Mouse (Mus musculus) 416B (cell line): Measurements from ENCODE around the gene Mafg.
A peak's percentile ranks its signal among the peaks of the same experiment; 100 is the strongest.
"Not testable (repeated sequence)": the region's sequence is repeated elsewhere in the genome, so short reads cannot be mapped to it uniquely, and the experiment has no call there.

Experiments
- DNase-seq: peaks from one replicate; pipeline ENCODE4 v3.0.0; 2011; ENCODE audit warnings: low read depth

Gene Mafg

GRCm38 (mm10) chr11:120633520-120634343 is at the start of gene Mafg:
Gene Mafg, minus strand, starts transcription at chr11:120633600.
- DNase-seq: peak; percentile 97

DNA sequence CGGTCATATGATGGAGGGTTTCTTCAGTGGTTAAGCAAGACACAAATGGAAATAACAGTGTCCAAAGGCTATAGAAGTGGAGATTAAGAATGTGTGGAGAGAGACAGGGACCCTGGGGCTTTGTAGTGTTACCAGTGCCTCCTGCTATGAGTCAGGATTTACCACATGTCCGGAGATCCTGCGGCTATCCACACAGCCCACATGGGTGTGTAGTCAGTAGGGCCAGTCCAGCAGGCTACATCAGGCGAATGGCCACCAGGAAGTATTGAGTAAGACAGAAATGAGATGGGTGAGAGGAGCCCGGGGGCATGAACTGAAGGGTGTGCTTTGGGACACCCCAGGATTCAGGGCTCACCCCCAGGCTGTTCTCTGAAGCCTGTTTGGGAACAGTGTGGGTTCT is 49.3 kb upstream of the Mafg start:
- peak; percentile 86 for DNase-seq

DNA sequence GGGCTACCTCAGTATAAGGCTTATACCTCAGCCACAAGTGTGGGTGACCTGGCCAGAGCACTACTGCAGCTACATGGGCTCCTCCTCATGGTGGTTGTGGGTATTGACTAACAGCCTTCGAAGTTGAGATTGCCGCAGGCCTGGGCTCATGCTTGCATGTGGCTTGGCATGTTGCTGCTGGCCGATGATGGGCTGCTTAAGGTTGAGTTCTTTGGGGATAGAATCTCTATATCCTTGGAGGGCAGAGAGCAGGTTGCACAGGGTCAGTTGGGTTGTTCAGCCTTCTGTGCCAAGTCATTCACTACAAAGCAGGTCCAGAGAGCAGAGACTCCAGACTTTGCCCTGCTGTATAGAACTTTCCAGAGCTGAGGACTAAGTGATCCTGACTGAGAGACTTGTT is 46.5 kb upstream of the Mafg start:
- DNase-seq: peak; percentile 66

DNA sequence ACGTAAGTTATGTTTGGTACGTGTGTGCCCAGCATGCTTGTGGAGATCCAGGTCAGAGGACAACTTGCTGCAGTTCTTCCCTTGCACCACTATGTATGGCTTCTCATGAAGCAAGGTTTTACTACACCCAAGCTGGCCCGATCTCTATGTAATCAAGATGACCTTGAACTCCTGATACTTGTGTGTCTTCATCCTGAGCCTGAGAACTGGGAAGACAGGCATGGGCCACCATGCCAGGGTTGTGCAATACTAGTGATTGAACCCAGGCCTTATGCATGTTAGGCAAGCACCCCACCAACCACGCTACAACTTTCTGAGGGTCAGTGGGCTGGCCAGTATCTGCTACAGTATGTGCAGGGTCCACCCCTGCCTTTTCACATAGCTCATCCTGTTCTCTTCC is 43.6 kb upstream of the Mafg start:
- peak; percentile 76 for DNase-seq

GRCm38 (mm10) chr11:120675875-120676274 is 42.5 kb upstream of the Mafg start:
- DNase-seq: not testable (repeated sequence)

DNA sequence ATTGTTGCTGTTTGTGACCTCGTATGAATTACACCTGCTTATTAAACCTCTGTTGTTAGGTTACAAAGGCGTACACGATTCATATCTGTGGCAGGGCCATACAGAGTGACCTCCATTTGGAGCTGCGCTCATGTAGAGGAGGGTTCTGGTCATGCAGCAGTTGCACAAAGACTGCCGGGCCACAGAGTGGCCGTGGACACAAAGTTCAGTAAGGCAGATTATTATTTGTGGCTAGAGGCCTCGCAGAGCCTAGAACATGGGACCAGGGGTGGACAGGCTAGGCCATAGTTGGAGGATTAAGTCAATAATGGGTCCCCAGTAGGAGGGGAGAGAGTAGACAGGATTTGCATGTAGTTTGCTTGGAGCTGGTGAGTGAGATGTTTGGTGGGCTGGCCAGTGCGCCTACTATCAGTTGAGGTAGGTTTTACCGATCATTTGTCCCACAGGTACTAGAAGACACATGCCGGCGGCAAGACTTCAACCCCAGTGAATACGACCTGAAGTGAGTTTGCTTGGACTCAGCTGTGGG is 40.3 kb upstream of the Mafg start:
- no peak for DNase-seq

- DNase-seq: peak; percentile 96
Measured at GRCm38 (mm10) chr11:120672687-120673593, 39.5 kb upstream of the Mafg start, which contains the start of gene Aspscr1. Gene Aspscr1, plus strand, starts transcription at chr11:120672973.

DNA sequence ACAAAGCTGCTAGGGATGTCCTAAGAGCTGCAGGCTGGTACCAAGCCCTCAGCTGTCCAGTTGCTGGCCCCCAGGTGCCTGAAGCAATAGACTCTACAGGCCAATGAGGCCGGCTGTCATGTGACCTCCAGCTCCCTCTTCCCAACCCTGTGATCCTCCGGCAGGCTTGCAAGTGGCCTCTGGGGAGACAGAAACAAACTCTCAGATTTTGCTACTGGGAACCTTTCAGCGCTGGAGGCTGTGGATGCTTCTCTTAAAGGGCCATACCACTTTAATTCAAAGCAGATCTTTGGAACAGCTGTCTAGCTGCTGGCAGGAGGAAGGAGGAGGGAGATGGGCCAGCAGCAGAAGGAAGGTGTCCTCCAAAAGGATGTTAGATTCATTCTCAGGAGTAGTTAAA is 33.2 kb upstream of the Mafg start:
- no peak for DNase-seq

DNA sequence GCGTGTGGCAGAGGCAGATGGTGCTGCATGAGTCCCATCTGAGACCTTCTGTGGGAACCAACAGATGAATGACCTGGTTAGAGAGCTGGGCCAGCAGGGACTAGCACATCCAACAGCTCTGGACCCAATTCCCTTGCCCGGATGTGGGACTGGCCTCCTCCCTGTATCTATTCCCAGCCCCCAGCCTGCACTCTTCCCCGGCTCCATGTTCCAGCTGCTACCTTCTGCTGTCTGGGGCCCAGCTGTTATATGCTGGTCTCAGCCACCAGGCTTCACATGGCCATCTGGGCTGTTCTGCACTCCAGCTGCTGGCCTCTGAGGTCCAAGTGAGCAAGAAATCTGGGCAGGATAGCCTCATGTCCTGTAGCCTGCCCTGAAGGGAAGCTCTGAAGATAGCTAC is 32.0 kb upstream of the Mafg start:
- no peak for DNase-seq

DNA sequence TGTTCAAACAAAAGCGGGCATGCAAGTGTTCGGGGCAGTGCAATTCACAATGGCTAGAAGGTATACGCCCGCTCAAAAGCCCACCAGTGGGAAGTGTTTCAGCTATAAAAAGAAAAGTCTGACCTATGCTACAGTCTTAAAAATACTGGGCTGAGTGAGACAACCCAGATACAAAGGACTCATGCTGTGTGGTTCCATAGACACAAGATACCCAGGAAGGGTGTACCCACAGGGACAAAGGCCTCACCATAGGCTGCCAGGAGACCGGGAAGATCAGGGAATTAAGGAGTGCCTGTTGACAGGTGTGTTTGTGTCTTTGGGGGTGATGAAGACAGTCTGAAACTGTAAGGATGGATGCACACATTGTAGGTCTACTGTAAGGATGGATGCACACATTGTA is 30.3 kb upstream of the Mafg start:
- no peak for DNase-seq

- DNase-seq: no peak
Measured at GRCm38 (mm10) chr11:120662759-120663158, 29.4 kb upstream of the Mafg start.

GRCm38 (mm10) chr11:120661076-120661460 is 27.7 kb upstream of the Mafg start, which contains the start of gene Notum:
Gene Notum, minus strand, starts transcription at chr11:120661175.
- DNase-seq: no peak

- no peak for DNase-seq
Measured at GRCm38 (mm10) chr11:120660301-120661075, 27.1 kb upstream of the Mafg start.

DNA sequence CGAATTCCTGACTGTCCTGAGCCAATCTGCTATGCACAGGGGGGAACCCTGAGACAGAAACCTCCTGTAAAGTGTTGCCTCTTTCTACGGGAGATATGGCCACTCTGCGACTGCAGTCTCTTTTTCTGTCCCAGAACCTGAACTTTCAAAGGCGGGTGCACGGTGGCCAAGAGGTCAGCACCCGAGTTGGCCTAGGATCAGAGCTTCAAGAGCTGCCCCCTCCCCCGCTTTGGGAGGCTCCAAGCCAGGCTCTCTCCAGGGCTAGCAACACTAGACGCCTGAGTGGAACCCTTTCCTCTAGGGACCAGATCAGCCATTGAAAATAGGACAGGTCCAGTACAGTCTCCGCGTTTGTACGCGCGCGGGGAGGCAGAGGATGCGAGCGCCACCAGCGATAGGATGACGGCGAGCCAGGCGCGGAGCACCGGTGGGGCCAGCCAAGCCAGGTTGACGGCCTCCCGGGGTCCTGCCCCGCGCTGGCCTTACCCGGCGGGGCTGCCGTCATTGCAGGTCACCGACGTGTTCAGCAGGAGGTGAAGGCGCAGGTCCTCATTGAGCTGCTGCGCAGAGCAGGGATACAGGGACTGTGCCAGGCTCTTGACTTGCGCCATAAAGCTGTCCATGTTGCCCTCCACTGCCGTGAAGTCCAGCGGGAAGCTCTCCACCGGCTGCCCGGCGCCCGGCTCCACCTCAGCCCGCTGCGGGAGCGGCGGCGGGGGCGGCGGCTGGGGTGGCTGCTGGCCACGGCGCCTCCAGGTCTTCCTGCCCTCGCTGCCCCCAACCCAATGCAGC is 26.3 kb upstream of the Mafg start:
- no peak for DNase-seq

- DNase-seq: peak; percentile 67
Measured at GRCm38 (mm10) chr11:120658876-120659410, 25.5 kb upstream of the Mafg start.

DNA sequence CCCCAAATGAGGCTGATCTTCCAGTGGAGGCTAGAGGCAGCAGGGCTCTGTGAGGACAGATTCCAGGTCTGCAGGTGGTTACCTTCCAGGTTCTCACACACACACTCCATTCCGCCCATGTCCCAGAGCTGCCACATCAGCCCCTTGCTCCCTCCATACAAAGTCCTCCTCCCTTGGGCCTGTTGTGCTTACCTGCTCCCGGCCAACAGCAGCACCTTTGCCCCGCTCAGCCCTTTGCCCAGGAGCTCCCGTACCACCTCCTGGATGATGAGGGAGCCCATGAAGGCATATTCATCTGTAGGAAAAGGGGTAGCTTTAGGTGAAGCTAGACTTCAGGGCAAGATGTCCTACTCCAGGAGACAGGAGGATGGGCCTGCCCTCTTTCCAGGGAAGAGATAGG is 23.9 kb upstream of the Mafg start:
- DNase-seq: no peak

DNA sequence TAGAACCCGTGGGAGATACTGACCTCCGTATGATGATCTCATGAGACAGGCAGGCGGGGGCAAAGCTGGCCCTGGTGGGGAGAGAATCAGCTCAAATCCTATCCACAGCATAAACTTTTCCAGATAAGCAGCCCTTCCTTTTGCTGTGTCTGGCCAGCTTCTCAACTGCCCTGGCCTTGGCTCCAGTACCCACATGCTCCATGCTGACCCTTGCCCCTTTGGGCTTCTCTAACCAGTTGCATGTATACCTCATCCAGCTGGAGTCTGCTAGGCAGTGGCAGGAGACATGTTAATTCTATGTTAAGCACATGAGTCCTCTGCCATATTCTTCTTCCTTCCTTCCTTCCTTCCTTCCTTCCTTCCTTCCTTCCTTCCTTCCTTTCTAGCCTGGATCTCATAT is 21.3 kb upstream of the Mafg start:
- DNase-seq: no peak

DNA sequence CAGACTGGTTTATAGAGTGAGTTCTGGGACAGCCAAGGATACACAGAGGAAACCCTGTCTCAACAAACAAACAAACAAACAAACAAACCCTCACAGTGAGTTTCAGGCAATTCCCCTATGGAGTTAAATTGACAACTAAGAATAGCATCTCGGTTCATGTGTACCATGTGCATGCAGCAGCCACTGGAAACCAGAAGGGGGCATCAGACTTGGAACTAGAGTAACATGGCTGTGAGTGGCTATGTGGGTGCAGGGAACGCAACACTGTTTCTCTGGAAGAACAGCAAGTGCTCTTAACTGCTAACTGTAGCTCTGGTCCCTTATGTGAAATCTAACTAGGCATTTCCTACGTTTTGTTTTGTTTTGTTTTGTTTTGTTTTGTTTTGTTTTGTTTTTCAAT is 18.5 kb upstream of the Mafg start:
- DNase-seq: peak; percentile 56

GRCm38 (mm10) chr11:120648001-120648476 is 14.6 kb upstream of the Mafg start, which contains the start of gene Myadml2:
Gene Myadml2, minus strand, starts transcription at chr11:120648158.
- peak; percentile 24 for DNase-seq

DNA sequence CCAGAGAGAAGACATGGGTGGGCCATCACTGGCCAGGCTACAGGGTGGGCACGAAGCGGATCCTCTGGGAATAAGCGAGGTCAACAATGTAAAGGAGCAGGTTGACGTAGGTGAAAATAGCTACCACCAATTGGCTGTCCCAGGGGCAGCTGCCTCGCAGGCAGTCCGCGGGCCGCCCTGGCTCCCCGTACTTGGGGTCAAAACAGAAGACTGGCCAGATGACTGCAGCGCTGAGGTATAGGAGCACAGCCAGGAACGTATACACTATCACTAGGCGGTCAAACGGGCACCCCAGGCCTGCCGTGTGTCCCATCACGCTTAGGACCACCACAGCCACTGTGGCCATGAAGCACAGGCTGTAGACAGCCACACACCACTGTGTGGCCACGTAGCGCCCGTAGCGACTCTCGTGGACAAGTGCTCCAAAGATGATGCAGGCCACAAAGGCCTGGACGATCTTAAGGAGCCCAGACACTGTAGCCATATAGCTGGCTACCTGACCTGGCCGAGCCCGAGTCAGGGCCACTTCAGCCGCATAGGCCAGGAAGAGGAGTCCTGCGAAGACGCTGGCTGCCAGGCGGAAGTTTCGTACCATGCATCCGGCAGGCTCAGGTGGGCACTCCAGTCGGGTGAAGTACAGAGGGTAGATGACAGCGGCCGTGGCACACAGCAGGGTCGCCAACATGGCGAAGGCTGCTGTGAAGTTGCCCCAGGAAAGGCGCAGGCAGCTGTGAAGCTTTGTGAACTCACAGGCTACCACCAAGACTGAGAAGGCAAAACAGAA is 13.8 kb upstream of the Mafg start:
- no peak for DNase-seq
